Mouse (Mus musculus) left cerebral cortex, adult 8-10 months (tissue): ENCODE data around the gene Duxbl3. TPM values are rescaled to one million over a fixed set of nuclear protein-coding genes. Genes with fewer than 3 reads are reported as not detected.
"Not testable (repeated sequence)": the region's sequence is repeated elsewhere in the genome, so short reads cannot be mapped to it uniquely, and the experiment has no call there.

Experiments
- DNase-seq, 2 experiments: peaks; one replicate each; pipeline ENCODE4 v3.0.0; 2022; ENCODE audit warnings: low spot score in 2 of 2
- total RNA-seq, 4 experiments: library from RNA; stranded (reverse); gene quantifications; 2 replicates each; pipeline ENCODE4 v1.2.4; 2022

Gene Duxbl3
- 1 to 10 TPM in 3 of 4 experiments, under 1 TPM in 1; 0.42 to 1.7 (median 1.3) TPM for total RNA-seq

DNA sequence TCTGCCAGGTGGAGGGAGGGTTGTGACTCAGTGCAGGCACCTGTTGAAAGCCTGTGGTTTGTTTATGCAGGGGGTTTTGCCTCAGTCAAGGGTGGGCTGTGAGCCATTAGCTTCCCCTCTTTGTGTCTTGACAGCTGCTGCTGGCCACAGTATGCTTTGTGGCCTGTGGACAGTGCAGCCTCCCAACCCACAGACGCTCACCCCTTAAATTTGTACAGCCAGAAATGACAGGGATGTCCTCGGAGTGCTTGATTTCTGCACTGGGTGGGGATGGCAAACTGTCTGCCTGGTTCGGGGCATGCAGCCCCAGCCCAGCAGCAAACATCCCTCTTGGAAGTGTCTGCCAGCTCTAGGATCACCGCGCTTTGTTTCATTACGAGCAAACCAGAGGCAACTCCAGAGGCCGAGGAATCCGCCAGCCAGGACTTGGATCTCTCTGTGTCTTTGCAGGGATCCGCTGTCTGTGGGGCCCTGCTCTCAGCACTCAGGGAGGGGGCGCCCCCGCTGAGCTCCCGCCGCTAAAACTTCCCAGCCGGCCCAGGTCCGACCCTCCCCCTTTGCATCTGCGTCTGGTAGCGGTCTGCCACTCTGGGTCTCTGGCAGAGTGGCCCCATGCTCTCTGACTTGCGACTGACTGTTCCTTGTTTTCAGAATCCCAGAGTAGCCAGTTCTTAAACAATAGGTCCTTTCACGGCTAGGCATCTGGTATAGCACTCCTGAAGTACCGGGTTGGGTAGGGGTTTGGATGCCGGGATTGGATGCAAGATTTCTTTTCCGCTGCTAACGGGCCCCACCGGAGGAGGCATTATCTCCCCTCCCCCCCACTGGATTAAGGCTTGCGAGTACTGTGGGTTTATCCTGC is at the start of gene Duxbl3:
TSS of gene Duxbl3 (plus strand) at position 207 of the 862 bp plus-strand sequence.
- DNase-seq: not testable (repeated sequence)

DNA sequence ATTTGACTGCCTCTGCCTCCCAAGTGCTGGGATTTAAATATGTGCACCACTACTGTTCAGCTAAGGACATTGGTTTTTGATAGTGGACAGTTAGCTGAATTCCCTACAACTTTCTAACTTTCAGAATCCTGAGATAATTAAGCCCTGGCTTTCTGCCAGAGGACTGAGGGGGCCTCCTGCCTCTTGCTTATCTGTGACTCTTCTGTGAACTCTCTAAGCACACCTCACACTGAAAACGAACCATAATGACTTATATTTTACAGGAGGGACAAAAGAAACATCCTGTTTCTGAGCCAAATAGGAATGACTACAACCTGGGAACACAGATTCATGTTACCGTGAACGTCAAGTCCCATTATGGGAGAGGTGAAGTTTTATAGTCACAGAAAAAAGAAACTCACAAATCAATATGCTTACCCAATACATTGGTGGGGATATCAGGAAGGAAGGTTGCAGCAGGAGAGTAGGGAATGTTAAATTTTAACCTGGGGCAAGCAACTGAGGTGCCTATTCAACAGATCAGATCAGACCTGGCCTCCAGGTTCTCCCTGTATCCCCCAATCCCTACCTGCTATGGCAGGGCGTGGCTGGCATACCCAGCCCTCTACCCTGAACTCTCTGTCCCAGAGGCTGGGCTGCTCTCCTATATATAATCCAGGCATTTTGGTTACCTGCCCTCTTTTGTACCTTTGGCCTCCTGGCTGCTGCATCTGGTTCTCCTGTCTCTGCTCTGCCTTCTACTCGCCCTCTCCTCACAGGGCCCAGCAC is 41.3 kb upstream of the Duxbl3 start:
- DNase-seq: not testable (repeated sequence)

DNA sequence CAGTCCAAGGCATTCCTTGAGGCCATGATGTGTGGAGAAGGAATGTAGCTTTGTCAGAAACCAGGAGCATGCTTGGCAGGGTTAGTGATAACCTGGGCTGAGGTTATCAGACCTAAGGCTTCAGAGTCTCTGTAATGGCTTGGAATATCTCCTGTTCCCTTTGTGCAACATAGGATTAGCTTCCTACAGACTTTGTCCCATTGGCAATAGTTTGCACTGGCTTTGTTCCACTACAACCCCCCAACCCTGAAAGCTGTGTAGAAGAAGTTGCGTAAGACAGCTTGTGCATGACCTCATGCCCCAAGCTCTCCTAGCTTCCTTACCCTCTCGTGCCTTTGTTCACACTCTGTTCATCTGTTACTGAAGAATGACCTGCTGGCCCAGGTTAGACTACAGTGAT is 20.6 kb upstream of the Duxbl3 start:
- DNase-seq: not testable (repeated sequence)

DNA sequence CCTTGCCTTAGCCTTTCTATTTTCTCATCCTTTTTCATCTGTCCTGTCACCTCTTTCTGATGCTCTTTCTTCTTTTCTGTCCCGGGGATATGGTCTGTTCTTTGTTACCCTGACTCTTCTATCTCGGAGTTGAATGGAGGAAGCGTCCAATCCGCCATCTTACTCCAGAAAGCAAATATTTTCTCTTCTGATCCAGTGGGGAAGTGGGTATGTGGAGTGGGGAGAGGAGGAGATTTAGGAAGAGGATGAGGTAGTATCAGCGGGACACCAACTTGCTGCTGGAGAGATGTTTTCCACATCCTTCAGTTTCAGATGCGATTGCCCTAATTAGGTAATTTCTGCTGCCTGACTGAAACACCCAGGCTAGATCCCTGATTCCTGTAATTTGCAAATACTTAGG is 967 bp downstream of the Duxbl3 start:
- DNase-seq: not testable (repeated sequence)

DNA sequence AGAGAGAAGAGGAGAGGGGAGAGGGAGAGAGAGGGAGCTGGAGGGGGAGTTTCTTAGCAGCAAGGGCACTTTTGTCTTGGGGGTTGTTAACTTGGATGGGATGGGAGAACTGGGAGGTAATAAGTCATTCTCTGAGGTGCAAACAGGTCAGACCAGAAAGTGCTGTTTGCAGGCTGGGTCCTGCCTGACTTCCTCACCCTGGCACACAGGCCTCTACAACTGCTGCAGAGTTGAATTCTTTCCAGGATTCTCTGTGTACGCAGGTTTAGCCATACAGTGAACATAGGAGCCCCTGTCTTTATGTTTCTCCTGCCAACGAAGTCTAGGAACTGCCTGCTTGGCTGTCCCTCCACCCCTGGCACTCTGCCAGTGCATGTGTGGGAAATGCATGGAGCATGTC is 29.0 kb downstream of the Duxbl3 start:
- not testable (repeated sequence) for DNase-seq

DNA sequence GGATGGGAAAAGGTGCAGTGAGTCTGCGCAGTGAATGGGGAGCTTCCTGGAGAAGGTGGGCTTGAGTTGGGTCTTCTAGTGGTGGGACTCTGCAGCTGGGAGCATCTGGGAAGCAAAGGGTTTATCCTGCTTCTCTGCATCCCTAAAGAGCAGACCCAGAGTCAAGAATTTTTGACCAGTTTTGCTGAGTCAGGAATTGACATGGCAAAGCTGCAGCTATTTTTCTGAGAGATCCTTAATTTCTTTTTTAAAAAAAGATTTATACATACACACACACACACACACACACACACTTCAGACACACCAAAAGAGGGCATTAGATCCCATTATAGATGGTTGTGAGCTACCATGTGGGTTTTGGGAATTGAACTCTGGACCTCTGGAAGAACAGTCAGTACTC is 36.1 kb downstream of the Duxbl3 start:
- no peak for DNase-seq

DNA sequence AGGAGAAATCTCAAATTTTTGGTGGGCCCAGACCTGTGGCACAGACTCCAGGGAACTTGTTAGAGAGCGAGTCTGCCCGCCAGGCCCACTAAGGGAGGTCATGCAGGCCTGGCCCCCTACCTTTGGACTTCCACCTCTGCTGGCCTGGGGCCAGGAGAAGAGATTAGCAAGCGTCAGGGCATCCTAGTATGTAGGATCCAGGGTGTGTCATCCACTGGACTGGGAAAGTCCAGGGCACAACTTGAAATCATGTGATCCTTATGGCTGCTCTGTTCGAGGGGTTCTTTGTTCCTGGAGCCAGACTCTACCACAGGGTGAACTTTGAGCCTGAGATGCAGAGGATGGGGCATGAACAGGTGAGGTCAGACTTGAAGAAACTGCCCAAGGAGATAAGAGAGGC is 39.3 kb downstream of the Duxbl3 start:
- no peak for DNase-seq

DNA sequence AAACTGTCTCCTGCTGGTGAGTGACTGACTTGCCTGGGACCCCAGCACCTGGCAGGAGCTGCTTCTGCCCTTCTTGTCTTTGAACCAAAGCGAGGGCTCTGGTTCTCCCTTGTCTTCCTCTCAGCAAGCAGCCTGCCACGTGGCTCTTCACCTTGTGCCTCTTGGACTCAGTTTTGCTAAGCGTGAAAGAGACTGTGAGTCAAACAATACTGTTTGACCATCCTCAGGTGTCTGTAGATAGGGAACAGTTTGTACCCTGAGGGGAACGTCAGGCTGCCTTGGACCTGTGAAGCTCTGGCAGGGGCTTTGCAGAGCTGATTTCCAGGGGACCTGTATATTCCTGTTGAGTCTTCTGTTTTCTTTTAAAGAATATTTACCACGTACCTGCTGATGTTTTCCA is 39.7 kb downstream of the Duxbl3 start:
- DNase-seq: no peak

DNA sequence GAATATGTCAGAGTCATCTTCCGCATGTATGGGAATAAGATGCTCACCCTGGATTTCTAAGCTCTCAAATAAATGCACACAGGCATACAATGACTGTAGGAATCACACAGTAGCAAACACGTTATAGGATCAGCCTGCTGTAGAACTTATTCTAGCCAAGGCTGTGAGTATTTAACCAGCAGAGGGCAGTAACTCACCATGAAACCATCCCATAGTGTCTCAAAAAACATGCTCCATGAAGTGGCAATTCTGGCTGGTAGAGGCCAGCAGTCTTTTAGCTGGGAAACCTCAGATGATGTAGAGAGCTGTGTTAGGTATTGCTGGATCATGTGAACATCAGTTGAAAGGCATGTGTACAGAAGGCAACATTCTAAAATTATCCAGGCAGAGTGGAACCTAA is 45.3 kb downstream of the Duxbl3 start:
- peak; percentile 11 to 36 for DNase-seq

DNA sequence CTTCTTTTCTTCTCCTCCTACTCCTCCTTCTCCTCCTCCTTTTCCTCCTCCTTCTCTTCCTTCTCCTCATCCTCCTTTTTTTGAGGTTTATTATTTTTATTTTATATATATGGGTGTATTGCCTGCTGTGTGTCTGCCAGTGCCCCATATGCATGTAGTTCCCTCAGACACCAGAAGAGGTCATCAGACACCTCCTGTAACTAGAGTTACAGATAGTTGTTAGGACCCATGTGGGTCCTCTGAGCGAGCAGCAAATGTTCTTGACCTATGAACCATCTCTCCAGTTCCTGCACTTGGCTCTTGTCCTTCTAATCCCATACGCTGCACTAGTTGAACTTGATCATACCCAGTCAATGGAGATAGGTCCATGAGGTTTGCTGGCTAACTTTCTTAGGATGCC is 48.3 kb downstream of the Duxbl3 start:
- DNase-seq: no peak

DNA sequence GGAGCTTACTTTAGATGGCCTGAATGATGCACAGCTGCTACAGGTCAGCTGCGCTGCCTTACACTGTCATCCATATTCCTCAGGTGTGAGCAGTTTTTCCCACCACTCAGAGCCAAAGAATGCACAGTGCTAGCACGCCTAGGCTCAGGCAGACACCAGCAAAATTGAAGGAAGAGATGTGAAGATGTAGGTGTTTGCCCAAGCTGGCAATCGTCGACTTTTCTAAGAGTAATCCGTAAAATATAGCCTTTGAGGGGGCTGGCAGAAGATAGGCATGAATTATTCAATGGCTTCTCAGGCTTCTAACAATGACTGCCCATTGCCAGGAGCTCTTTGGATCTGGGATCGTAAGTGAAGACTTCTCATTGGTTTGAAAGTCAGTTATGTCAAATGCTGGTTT is 51.1 kb downstream of the Duxbl3 start:
- DNase-seq: peak in 1 of 2 experiments; percentile 9

DNA sequence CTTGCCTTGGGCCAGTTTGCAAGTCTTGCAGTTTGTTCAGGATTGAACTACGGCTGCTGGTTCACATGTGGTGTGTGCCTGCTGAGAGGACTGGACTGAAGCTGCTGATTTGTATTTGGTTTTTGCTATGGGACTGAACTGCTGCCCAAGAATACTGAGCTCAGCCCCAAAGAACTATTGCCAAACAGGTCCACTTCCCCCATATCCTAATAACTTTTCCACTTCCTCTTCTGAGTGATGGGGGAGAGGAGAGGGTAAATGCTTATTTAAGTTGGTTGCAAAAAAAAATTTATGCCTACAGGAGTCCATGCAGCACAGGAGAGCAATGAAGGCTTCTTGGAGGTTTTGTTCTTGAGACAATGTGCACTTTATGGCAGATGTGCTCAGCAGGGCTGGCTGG is 51.7 kb downstream of the Duxbl3 start:
- DNase-seq: no peak

DNA sequence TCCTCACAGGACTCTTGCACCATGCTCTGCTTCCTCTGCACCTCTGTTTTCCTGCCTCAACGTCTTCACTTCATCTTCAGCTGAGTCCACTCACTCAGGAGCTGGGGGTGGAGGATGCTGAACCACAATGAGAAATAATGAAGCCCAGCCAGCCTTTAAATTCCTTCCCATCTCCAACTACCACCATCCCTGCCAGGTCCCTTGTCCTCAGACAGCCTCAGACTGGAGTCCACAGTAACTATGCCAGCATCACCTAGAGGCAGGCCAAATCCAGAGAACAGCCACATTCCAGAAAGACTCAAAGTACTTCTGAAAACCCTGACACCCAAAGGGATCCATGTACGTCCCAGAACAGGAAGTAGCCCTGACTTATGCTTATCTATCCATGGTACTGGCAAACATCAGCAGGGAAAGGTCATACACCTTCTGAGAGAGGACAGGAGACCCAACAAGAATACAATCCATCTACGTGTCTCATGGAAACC is 58.5 kb downstream of the Duxbl3 start:
- no peak for DNase-seq

Other genes with a start within 250 kb of the Duxbl3 start
- gene Gm9780, start 215.3 kb upstream of the Duxbl3 start, total RNA-seq: 1 to 10 TPM; 2.2 to 6.2 (median 3.3) TPM
- gene Tmem254c, start 190.6 kb upstream of the Duxbl3 start, total RNA-seq: 10 to 100 TPM; 18.3 to 32.3 (median 24.6) TPM
- gene Cphx2, start 176.4 kb upstream of the Duxbl3 start, total RNA-seq: not detected
- gene Cphx3, start 175.7 kb upstream of the Duxbl3 start, total RNA-seq: not detected
- under 1 TPM in 3 of 4 experiments, not detected in 1; 0.23 to 0.61 (median 0.50) TPM for gene Duxbl2, start 139.6 kb upstream of the Duxbl3 start, total RNA-seq
- 10 to 100 TPM in 2 of 4 experiments, 1 to 10 TPM in 2; 8.5 to 10.7 (median 10.0) TPM for gene Plac9b, start 75.5 kb upstream of the Duxbl3 start, total RNA-seq
- 10 to 100 TPM in 2 of 4 experiments, 1 to 10 TPM in 2; 6.3 to 14.1 (median 10.8) TPM for gene Tmem254b, start 50.9 kb upstream of the Duxbl3 start, total RNA-seq